9 mouse cellular contexts compared by ENCODE assay signal in genomic region chr17:4945871-4946331, GRCm38 (mm10). TPM values are rescaled to one million over a fixed set of nuclear protein-coding genes. Genes with fewer than 3 reads are reported as not detected.
A peak's percentile ranks its signal among the peaks of the same experiment; 100 is the strongest.
DNase-seq lines count a peak whose midpoint lies in the region; ATAC-seq and TF ChIP-seq lines count a peak whose summit lies in the region.
"Had no signal": no experiment of that assay in that cellular context is flagged by ENCODE, and none has a peak within 500 bp of the region (broad histone marks: within the 10 kb centered on the region; RNA-seq: fewer than 3 reads in every experiment).

No protein-coding gene starts in this region.

- H3K9me3 ChIP-seq in intestine, postnatal 0 days (ENCODE audit: control insufficient read depth), result no peaks in the 10 kb centered on the region
- H3K9me3 ChIP-seq in lung, embryonic 14.5 days (ENCODE audit: low read depth, low read length), result no peaks in the 10 kb centered on the region
- H3K9me3 ChIP-seq: G1E had no signal

- H3K36me3 ChIP-seq in heart, adult 2 months (ENCODE audit: control insufficient read depth, insufficient read depth, low read length), result no peaks in the 10 kb centered on the region
- no peaks in the 10 kb centered on the region for H3K36me3 ChIP-seq in intestine, postnatal 0 days (ENCODE audit: control insufficient read depth, insufficient read depth)
- no peaks in the 10 kb centered on the region for H3K36me3 ChIP-seq in lung, embryonic 14.5 days (ENCODE audit: insufficient read depth)
- H3K36me3 ChIP-seq: G1E had no signal

- no peaks in the 10 kb centered on the region for H3K27me3 ChIP-seq in heart, adult 2 months (ENCODE audit: control insufficient read depth, insufficient read depth, low read length)
- no peaks in the 10 kb centered on the region for H3K27me3 ChIP-seq in intestine, postnatal 0 days (replicated peaks; ENCODE audit: control insufficient read depth, insufficient read depth, low read length)
- no peaks in the 10 kb centered on the region for H3K27me3 ChIP-seq in lung, embryonic 14.5 days (ENCODE audit: insufficient read depth, low read length)

- 16% methylated on average over 11 of the region's 11 CpGs for WGBS in heart, adult 2 months
- WGBS in intestine, postnatal 0 days, result 17% methylated on average over 11 of the region's 11 CpGs
- WGBS in lung, embryonic 14.5 days, result 18% methylated on average over 11 of the region's 11 CpGs

- no peak for TF ChIP-seq POLR2A in heart, adult 2 months (IDR thresholded peaks at IDR 0.05; ENCODE audit: insufficient read depth, low read depth, low read length)

- no peak for TF ChIP-seq EP300 in heart, adult 2 months (IDR thresholded peaks at IDR 0.05; ENCODE audit: insufficient read depth, low read depth, low read length)

- no peaks in the 10 kb centered on the region; the same call in 1 of the 2 replicates for H3K4me1 ChIP-seq in heart, adult 2 months (ENCODE audit: control insufficient read depth, insufficient read depth, low read length)
- H3K4me1 ChIP-seq in intestine, postnatal 0 days (replicated peaks; ENCODE audit: control insufficient read depth, insufficient read depth, low read length), result peaks cover 4% of the 10 kb centered on the region; the same call in 1 of the 2 replicates
- H3K4me1 ChIP-seq in lung, embryonic 14.5 days (ENCODE audit: insufficient read depth), result peaks cover 13% of the 10 kb centered on the region

- peak overlapping the region; percentile 65 for H3K4me2 ChIP-seq in intestine, postnatal 0 days (replicated peaks; ENCODE audit: low read depth)
- peak overlapping the region; percentile 51 for H3K4me2 ChIP-seq in lung, embryonic 14.5 days

- no peak for TF ChIP-seq CTCF in layer of hippocampus, adult 2 months (conservative IDR thresholded peaks at IDR 0.05)
- TF ChIP-seq CTCF in heart, adult 2 months (IDR thresholded peaks at IDR 0.05), result peak; percentile 24; the same call in 1 of the 2 replicates
- TF ChIP-seq CTCF in intestine, postnatal 0 days (IDR thresholded peaks at IDR 0.05; ENCODE audit: low read depth), result peak; percentile 34; the same call in 1 of the 2 replicates
- no peak for TF ChIP-seq CTCF in lung, embryonic 14.5 days (IDR thresholded peaks at IDR 0.05; ENCODE audit: low read depth)

- DNase-seq in layer of hippocampus, adult 11-12 months (ENCODE audit: low spot score), result peak; percentile 6
- DNase-seq in layer of hippocampus, adult 2 months (ENCODE audit: low spot score in 2 of 2), result no peak
- DNase-seq in embryo, embryonic 9.5 days (ENCODE audit: extremely low spot score), result peak; percentile 62
- peak; percentile 45 to 61 for DNase-seq in heart, adult 2 months
- peak; percentile 73 for DNase-seq in lung, embryonic 14.5 days
- peak; percentile 37 for DNase-seq in ovary, postnatal 10 days (ENCODE audit: low spot score)
- peak; percentile 67 to 72 for DNase-seq in urinary bladder, postnatal 4 days (ENCODE audit: low spot score in 2 of 2)

- no peaks in the 10 kb centered on the region for H3K79me2 ChIP-seq in heart, adult 2 months (replicated peaks; ENCODE audit: control insufficient read depth, insufficient read depth, low read length)

- H3K9ac ChIP-seq in heart, adult 2 months (ENCODE audit: low read depth, low read length), result no peak overlapping the region
- H3K9ac ChIP-seq in intestine, postnatal 0 days (ENCODE audit: low read depth, low read length), result no peak overlapping the region
- H3K9ac ChIP-seq in lung, embryonic 14.5 days, result no peak overlapping the region

- H3K27ac ChIP-seq in layer of hippocampus, adult 2 months, result no peak overlapping the region
- H3K27ac ChIP-seq in heart, adult 2 months, result no peak overlapping the region
- H3K27ac ChIP-seq in intestine, postnatal 0 days (ENCODE audit: low read depth, low read length), result peak overlapping the region; percentile 74
- peak overlapping the region; percentile 64 for H3K27ac ChIP-seq in lung, embryonic 14.5 days (ENCODE audit: low read depth)

- intact Hi-C loops in heart, adult 2 months (cut with DNase I), result no loop called here

- ATAC-seq in intestine, postnatal 0 days, result peak; percentile 66
- peak; percentile 81 for ATAC-seq in lung, embryonic 14.5 days (ENCODE audit: insufficient read depth)

- no peak overlapping the region for H3K4me3 ChIP-seq in layer of hippocampus, adult 2 months
- 0 out of 2 replicates have a peak overlapping the region, but pooled peaks have one; percentile 16 for H3K4me3 ChIP-seq in heart, adult 2 months
- peak overlapping the region; percentile 5; the same call in 1 of the 2 replicates for H3K4me3 ChIP-seq in intestine, postnatal 0 days (ENCODE audit: low read depth, low read length)
- no peak overlapping the region for H3K4me3 ChIP-seq in lung, embryonic 14.5 days (ENCODE audit: low read depth, low read length)

RNA-seq across cellular contexts. Expression of gene Arid1b, which starts 48.2 kb away (rescaled TPM):
- 100 to 1,000 TPM; 114 to 119 TPM for total RNA-seq in layer of hippocampus, adult 2 months (2021)
- 10 to 100 TPM; 26.8 to 27.8 TPM for total RNA-seq in heart, adult 2 months (2021)
- 11.1 and 11.8 TPM in 2 replicates for polyA plus RNA-seq in heart, adult 2 months (2012; rRNA removed)
- 4.8 and 4.9 TPM in 2 replicates for polyA plus RNA-seq in intestine, postnatal 0 days (2015; fragmentation: Nextera tagmentation; extraction: Ambion mirVana)
- polyA plus RNA-seq in lung, embryonic 14.5 days (2014; fragmentation: Nextera tagmentation; extraction: Ambion mirVana), result 17.3 and 17.4 TPM in 2 replicates

Comparison
In these comparisons a context has a peak if more than half of its experiments do, and no peak if none do; other contexts are left out.
1. DNase-seq: peak in layer of hippocampus, adult 11-12 months (single experiment), embryo, embryonic 9.5 days (single experiment), heart, adult 2 months (2 of 2), lung, embryonic 14.5 days (single experiment), ovary, postnatal 10 days (single experiment) and urinary bladder, postnatal 4 days (2 of 2); none in layer of hippocampus, adult 2 months (0 of 2).
2. H3K27ac ChIP-seq: peak in intestine, postnatal 0 days (single experiment) and lung, embryonic 14.5 days (single experiment); none in layer of hippocampus, adult 2 months (single experiment) and heart, adult 2 months (single experiment).
3. H3K4me3 ChIP-seq: peak in heart, adult 2 months (single experiment) and intestine, postnatal 0 days (single experiment); none in layer of hippocampus, adult 2 months (single experiment) and lung, embryonic 14.5 days (single experiment).
4. CTCF ChIP-seq: peak in heart, adult 2 months (single experiment) and intestine, postnatal 0 days (single experiment); none in layer of hippocampus, adult 2 months (single experiment) and lung, embryonic 14.5 days (single experiment).